Mouse (Mus musculus): ENCODE measurements at regions not wholly inside any gene's neighbourhood (a gene's known extent, or its start where the extent isn't known, plus 50 kb on each side); places are given as distances from the start of the nearest gene placed in this dataset.

DNA sequence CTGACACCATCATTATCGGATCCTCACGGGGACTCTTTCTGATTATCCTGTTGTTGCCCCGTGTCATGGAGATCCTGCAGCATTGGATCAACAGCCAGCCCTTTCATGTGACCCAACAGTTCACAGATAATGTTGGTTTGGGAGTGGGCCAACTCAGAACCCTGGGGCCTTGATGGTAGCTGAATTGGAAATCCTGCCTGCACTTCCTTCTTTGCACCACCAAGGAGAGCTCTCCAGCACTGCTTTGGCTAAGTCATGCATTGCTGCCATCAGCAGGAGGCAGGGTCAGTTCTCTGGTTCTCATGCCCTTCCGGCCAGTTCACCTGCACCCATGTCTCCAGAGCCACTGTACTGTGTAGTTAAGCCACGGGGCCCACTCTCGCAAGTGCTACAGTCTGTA lies 225.6 kb downstream of the Fam173b start:
- TF ChIP-seq EP300 (IDR thresholded peaks at IDR 0.05; ENCODE audit: insufficient read depth, low read depth, low read length) (no peak), CTCF (IDR thresholded peaks at IDR 0.05; ENCODE audit: low read depth, low read length) (no peak), POLR2A (IDR thresholded peaks at IDR 0.05; ENCODE audit: insufficient read depth, low read length) (no peak)
